ENCODE assay signal across 17 mouse cellular contexts in the genomic region with DNA sequence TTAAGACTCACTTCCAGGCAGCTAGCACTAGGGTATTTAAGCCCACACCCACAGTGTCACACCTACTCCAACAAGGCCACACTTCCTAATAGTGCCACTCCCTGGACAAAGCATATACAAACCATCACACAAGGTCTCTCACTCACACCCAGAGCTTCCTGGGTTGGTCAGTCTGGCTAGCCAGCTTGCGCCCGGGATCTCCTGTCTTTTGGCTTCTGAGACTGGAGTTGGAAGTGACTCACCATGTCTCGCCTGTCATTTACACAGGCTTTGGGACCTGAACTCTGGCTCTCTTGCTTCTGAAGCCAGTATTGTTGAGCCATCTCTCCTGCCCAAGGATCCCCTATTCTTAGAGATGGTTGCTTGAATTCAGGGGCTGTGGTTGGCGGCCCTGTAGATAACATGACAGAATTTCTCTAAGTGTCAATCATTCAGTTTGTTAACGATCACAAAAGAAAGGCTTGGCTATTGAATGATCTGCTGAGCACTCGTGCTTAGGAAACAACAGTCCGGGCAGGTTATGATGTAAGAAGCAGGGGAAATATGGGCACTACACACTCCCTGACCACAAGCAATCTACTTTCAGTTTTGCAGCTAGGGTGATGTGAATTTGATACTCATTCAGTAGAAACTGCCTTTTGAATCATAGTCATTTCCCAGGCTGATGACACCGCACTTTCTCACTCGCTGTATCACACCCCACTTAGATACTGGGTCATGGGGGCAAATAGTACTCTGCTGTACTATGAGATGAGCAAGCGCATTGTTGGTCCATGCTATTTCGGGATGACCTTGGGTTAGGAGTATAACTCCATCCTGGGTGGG. TPM values are rescaled to one million over a fixed set of nuclear protein-coding genes. Genes with fewer than 3 reads are reported as not detected.
A peak's percentile ranks its signal among the peaks of the same experiment; 100 is the strongest.
DNase-seq lines count a peak whose midpoint lies in the region; ATAC-seq and TF ChIP-seq lines count a peak whose summit lies in the region.
"Had no signal": no experiment of that assay in that cellular context is flagged by ENCODE, and none has a peak within 500 bp of the region (broad histone marks: within the 10 kb centered on the region; RNA-seq: fewer than 3 reads in every experiment).

No protein-coding gene starts in this region.

- peak; percentile 58 for ATAC-seq in stomach, postnatal 0 days (ENCODE audit: low FRiP score, low TSS enrichment)
- ATAC-seq: intestine, embryonic 16.5 days had no signal

- no peak overlapping the region for H3K27ac ChIP-seq in stomach, postnatal 0 days (replicated peaks)
- H3K27ac ChIP-seq: limb, embryonic 12.5 days; liver, embryonic 15.5 days had no signal

- H3K27me3 ChIP-seq in stomach, postnatal 0 days (ENCODE audit: control insufficient read depth, insufficient read depth, low read length): no peaks in the 10 kb centered on the region
- H3K27me3 ChIP-seq: limb, embryonic 12.5 days; liver, embryonic 15.5 days had no signal

- H3K4me2 ChIP-seq in stomach, postnatal 0 days (replicated peaks; ENCODE audit: low read depth): no peak overlapping the region
- H3K4me2 ChIP-seq: limb, embryonic 12.5 days; liver, embryonic 15.5 days had no signal

- no peak for TF ChIP-seq EP300 in stomach, postnatal 0 days (optimal IDR thresholded peaks at IDR 0.05)

- no peaks in the 10 kb centered on the region for H3K9me3 ChIP-seq in stomach, postnatal 0 days (ENCODE audit: control insufficient read depth, low read length)
- H3K9me3 ChIP-seq: limb, embryonic 12.5 days; liver, embryonic 15.5 days had no signal

- no peaks in the 10 kb centered on the region for H3K36me3 ChIP-seq in stomach, postnatal 0 days (ENCODE audit: control insufficient read depth, insufficient read depth, low read length)
- H3K36me3 ChIP-seq: limb, embryonic 12.5 days; liver, embryonic 15.5 days had no signal

- H3K9ac ChIP-seq in stomach, postnatal 0 days (ENCODE audit: low read length): no peak overlapping the region
- H3K9ac ChIP-seq: limb, embryonic 12.5 days; liver, embryonic 15.5 days had no signal

- TF ChIP-seq CTCF in stomach, postnatal 0 days (IDR thresholded peaks at IDR 0.05; ENCODE audit: low read depth): no peak

- H3K4me3 ChIP-seq in stomach, postnatal 0 days (ENCODE audit: low read depth, low read length): no peak overlapping the region
- H3K4me3 ChIP-seq: limb, embryonic 12.5 days; liver, embryonic 15.5 days had no signal

- DNase-seq in lung, postnatal 10 days: peak; percentile 8
- DNase-seq in lung, postnatal 14 days: no peak
- DNase-seq in T-cell, adult 2 months (ENCODE audit: low spot score): peak; percentile 33
- peak; percentile 90 for DNase-seq in induced T-regulatory cell, adult 2 months (ENCODE audit: low read depth)
- DNase-seq in stomach, postnatal 0 days (ENCODE audit: low spot score): no peak
- no peak for DNase-seq in frontal cortex, adult 2 months (ENCODE audit: extremely low spot score in 1 of 2, low spot score in 1 of 2)
- DNase-seq in yolk sac, embryonic 10.5 days (ENCODE audit: low spot score): no peak
- no peak for DNase-seq in adrenal gland, adult 18-20 months (ENCODE audit: low spot score in 2 of 2)
- DNase-seq: cerebellum, adult 9-10 months; kidney, postnatal 25 days had no signal

- no peaks in the 10 kb centered on the region for H3K4me1 ChIP-seq in stomach, postnatal 0 days (replicated peaks; ENCODE audit: control insufficient read depth, insufficient read depth)
- H3K4me1 ChIP-seq: limb, embryonic 12.5 days; liver, embryonic 15.5 days had no signal

- WGBS in stomach, postnatal 0 days: 75% methylated on average over 11 of the region's 11 CpGs

RNA-seq across cellular contexts. Expression of a gene that starts 14.6 kb away (rescaled TPM):
- 0.95 and 2.5 TPM in 2 replicates for polyA plus RNA-seq in stomach, postnatal 0 days (2015; fragmentation: Nextera tagmentation; extraction: Ambion mirVana)
- 0.11 and 0.24 TPM in 2 replicates for polyA plus RNA-seq in frontal cortex, adult 2 months (2012; rRNA removed)
- under 1 TPM in 1 of 2 experiments, not detected in 1; 0.36 TPM for total RNA-seq in adrenal gland, adult 18-20 months (2021)
- total RNA-seq: heart, postnatal 10 days; layer of hippocampus, postnatal 36 days; MEL had no signal
- polyA plus RNA-seq: gonadal fat pad, adult 2 months; limb, embryonic 12.5 days had no signal

RNA-seq across cellular contexts. Expression of a gene that starts 45.2 kb away (rescaled TPM):
- 25.8 and 35.6 TPM in 2 replicates for polyA plus RNA-seq in stomach, postnatal 0 days (2015; fragmentation: Nextera tagmentation; extraction: Ambion mirVana)
- polyA plus RNA-seq in frontal cortex, adult 2 months (2012; rRNA removed): 25.7 and 29.0 TPM in 2 replicates
- 10 to 100 TPM; 23.0 to 23.3 TPM for total RNA-seq in adrenal gland, adult 18-20 months (2021)

Comparison
In these comparisons a context has a peak if more than half of its experiments do, and no peak if none do; other contexts are left out.
1. DNase-seq: peak in lung, postnatal 10 days (single experiment), T-cell, adult 2 months (single experiment) and induced T-regulatory cell, adult 2 months (single experiment); none in lung, postnatal 14 days (single experiment), stomach, postnatal 0 days (single experiment), frontal cortex, adult 2 months (0 of 2), yolk sac, embryonic 10.5 days (single experiment) and adrenal gland, adult 18-20 months (0 of 2).